Comparison of ENCODE assay signal across 19 mouse cellular contexts in the genomic region with DNA sequence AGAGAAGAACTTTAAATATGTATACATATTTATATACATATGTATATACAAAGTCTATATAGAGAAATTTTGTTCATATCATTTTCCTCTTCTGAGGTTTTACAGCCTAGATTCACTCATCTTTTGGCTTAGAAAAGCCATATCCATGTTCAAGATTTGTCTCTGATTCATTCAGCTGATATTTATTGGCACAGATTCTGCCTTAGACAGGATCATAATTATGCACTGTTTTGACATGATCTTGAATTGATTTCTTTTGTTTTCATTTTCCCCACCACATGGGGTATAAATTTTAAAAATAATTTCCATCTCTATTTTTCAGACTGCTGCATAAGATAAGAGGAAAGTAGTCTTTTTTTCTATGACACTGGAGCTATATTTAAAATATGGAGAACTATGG.
"Had no signal": no experiment of that assay in that cellular context is flagged by ENCODE, and none has a peak within 500 bp of the region (broad histone marks: within the 10 kb centered on the region; RNA-seq: fewer than 3 reads in every experiment).

No protein-coding gene starts in this region.

- H3K9ac ChIP-seq: limb, embryonic 12.5 days; limb, embryonic 15.5 days; liver, embryonic 12.5 days; liver, embryonic 15.5 days; midbrain, embryonic 12.5 days; midbrain, embryonic 15.5 days; neural tube, embryonic 12.5 days; neural tube, embryonic 15.5 days had no signal

- H3K4me1 ChIP-seq: limb, embryonic 12.5 days; limb, embryonic 15.5 days; liver, embryonic 12.5 days; liver, embryonic 15.5 days; midbrain, embryonic 12.5 days; midbrain, embryonic 15.5 days; neural tube, embryonic 12.5 days; neural tube, embryonic 15.5 days had no signal

- H3K27ac ChIP-seq: limb, embryonic 12.5 days; limb, embryonic 15.5 days; liver, embryonic 12.5 days; liver, embryonic 15.5 days; macrophage; midbrain, embryonic 12.5 days; midbrain, embryonic 15.5 days; neural tube, embryonic 12.5 days; neural tube, embryonic 15.5 days; stomach, postnatal 0 days had no signal

- H3K4me3 ChIP-seq: limb, embryonic 12.5 days; limb, embryonic 15.5 days; liver, embryonic 12.5 days; liver, embryonic 15.5 days; midbrain, embryonic 12.5 days; midbrain, embryonic 15.5 days; neural tube, embryonic 12.5 days; neural tube, embryonic 15.5 days had no signal

- DNase-seq: kidney, postnatal 14 days; kidney, postnatal 4 days; left cerebral cortex, postnatal 4 days; lung, adult 2 months; right cerebral cortex, adult 18-20 months; right cerebral cortex, postnatal 14 days; right cerebral cortex, postnatal 4 days; thymus, postnatal 25 days had no signal

- H3K36me3 ChIP-seq: limb, embryonic 12.5 days; limb, embryonic 15.5 days; liver, embryonic 12.5 days; liver, embryonic 15.5 days; midbrain, embryonic 12.5 days; midbrain, embryonic 15.5 days; neural tube, embryonic 12.5 days; neural tube, embryonic 15.5 days had no signal

- H3K4me2 ChIP-seq: limb, embryonic 12.5 days; limb, embryonic 15.5 days; liver, embryonic 12.5 days; liver, embryonic 15.5 days; midbrain, embryonic 12.5 days; midbrain, embryonic 15.5 days; neural tube, embryonic 12.5 days; neural tube, embryonic 15.5 days had no signal

- H3K27me3 ChIP-seq: limb, embryonic 12.5 days; limb, embryonic 15.5 days; liver, embryonic 12.5 days; liver, embryonic 15.5 days; midbrain, embryonic 12.5 days; midbrain, embryonic 15.5 days; neural tube, embryonic 12.5 days; neural tube, embryonic 15.5 days had no signal

- H3K9me3 ChIP-seq: limb, embryonic 12.5 days; limb, embryonic 15.5 days; liver, embryonic 12.5 days; liver, embryonic 15.5 days; midbrain, embryonic 12.5 days; midbrain, embryonic 15.5 days; neural tube, embryonic 12.5 days; neural tube, embryonic 15.5 days had no signal

- ATAC-seq: liver, embryonic 12.5 days; lung, postnatal 0 days; midbrain, embryonic 15.5 days had no signal
